Comparison of ENCODE assay signal across 8 mouse cellular contexts in the genomic region with DNA sequence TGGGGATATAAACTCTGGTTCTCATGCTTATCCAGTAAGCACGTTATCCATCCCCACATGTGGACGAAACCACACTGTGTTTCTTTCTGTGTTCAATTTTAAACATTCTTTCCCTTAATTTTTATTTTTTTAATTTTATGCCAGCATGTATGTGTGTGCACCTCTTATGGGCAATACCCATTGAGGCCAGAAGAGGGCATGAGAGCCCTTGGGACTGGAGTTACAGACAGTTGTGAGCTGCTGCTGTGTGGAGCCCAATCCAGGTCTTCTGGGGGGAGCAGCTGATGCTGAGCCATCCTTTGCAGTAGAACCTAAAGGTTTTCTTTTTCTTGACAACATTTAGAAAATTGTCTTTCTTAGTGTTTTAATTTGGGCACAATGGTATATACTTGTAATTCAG. TPM values are rescaled to one million over a fixed set of nuclear protein-coding genes. Genes with fewer than 3 reads are reported as not detected.
DNase-seq lines count a peak whose midpoint lies in the region; ATAC-seq and TF ChIP-seq lines count a peak whose summit lies in the region.

No protein-coding gene starts in this region.

- no peak for DNase-seq in heart, postnatal 0 days (ENCODE audit: low spot score)
- DNase-seq in heart, postnatal 25 days (ENCODE audit: low spot score), result no peak
- peak; percentile 40 for DNase-seq in urinary bladder, postnatal 14 days (ENCODE audit: low spot score)
- no peak for DNase-seq in urinary bladder, postnatal 36 days (ENCODE audit: low spot score in 2 of 2)
- DNase-seq in kidney, postnatal 10 days, result peak; percentile 64
- DNase-seq in thymus, postnatal 4 days, result peak; percentile 63
- DNase-seq in urinary bladder, adult 18-20 months (ENCODE audit: low spot score in 2 of 2), result no peak
- DNase-seq in layer of hippocampus, adult 8-10 months (ENCODE audit: low spot score in 2 of 2), result no peak

- intact Hi-C loops in heart, postnatal 25 days (cut with DNase I), result loop anchor here (5.0 kb wide), 3 partner anchors 78 to 512 kb away; no protein-coding TSS in a partner anchor

- ATAC-seq in heart, postnatal 0 days (ENCODE audit: insufficient read depth, low read depth), result no peak

- no peaks in the 10 kb centered on the region for H3K36me3 ChIP-seq in heart, postnatal 0 days (replicated peaks; ENCODE audit: control insufficient read depth, insufficient read depth, low read length)

- H3K4me2 ChIP-seq in heart, postnatal 0 days (ENCODE audit: low read depth, low read length), result no peak overlapping the region

- H3K9me3 ChIP-seq in heart, postnatal 0 days (replicated peaks; ENCODE audit: control insufficient read depth, low read length), result no peaks in the 10 kb centered on the region

- TF ChIP-seq EP300 in heart, postnatal 0 days (IDR thresholded peaks at IDR 0.05; ENCODE audit: low read depth), result no peak

- H3K27me3 ChIP-seq in heart, postnatal 0 days (ENCODE audit: control insufficient read depth, insufficient read depth, low read length), result no peaks in the 10 kb centered on the region

- peak; percentile 56 for TF ChIP-seq CTCF in heart, postnatal 0 days (IDR thresholded peaks at IDR 0.05; ENCODE audit: low read depth)

- WGBS in heart, postnatal 0 days, result 76% methylated on average over 2 of the region's 2 CpGs

- H3K9ac ChIP-seq in heart, postnatal 0 days (replicated peaks; ENCODE audit: low read depth, low read length), result no peak overlapping the region

- H3K27ac ChIP-seq in heart, postnatal 0 days (ENCODE audit: low read depth), result no peak overlapping the region

- no peak overlapping the region for H3K4me3 ChIP-seq in heart, postnatal 0 days (ENCODE audit: low read depth, low read length)

- H3K4me1 ChIP-seq in heart, postnatal 0 days (ENCODE audit: control insufficient read depth, insufficient read depth), result no peaks in the 10 kb centered on the region

RNA-seq across cellular contexts. Expression of a gene that starts 52.8 kb away (rescaled TPM):
- total RNA-seq in heart, postnatal 0 days (2014; rRNA removed; ENCODE audit: low replicate concordance), result 22.6 and 32.2 TPM in 2 replicates
- polyA plus RNA-seq in heart, postnatal 0 days (2015; fragmentation: Nextera tagmentation; extraction: Ambion mirVana), result 3.0 and 3.1 TPM in 2 replicates
- 10 to 100 TPM; 20.9 to 23.4 TPM for total RNA-seq in heart, postnatal 25 days (2021)
- 10 to 100 TPM in 2 of 4 experiments, 1 to 10 TPM in 2; 5.0 to 19.1 (median 9.9) TPM for total RNA-seq in layer of hippocampus, adult 8-10 months (2022)

Comparison
In these comparisons a context has a peak if more than half of its experiments do, and no peak if none do; other contexts are left out.
1. DNase-seq: peak in urinary bladder, postnatal 14 days (single experiment), kidney, postnatal 10 days (single experiment) and thymus, postnatal 4 days (single experiment); none in heart, postnatal 0 days (single experiment), heart, postnatal 25 days (single experiment), urinary bladder, postnatal 36 days (0 of 2), urinary bladder, adult 18-20 months (0 of 2) and layer of hippocampus, adult 8-10 months (0 of 2).